12 mouse cellular contexts compared by ENCODE assay signal in genomic region chr8:46493495-46494170, GRCm38 (mm10).
"Had no signal": no experiment of that assay in that cellular context is flagged by ENCODE, and none has a peak within 500 bp of the region (broad histone marks: within the 10 kb centered on the region; RNA-seq: fewer than 3 reads in every experiment).

No protein-coding gene starts in this region.

- ATAC-seq: intestine, embryonic 15.5 days; midbrain, embryonic 16.5 days had no signal

- H3K4me3 ChIP-seq: intestine, embryonic 15.5 days; kidney, embryonic 15.5 days; limb, embryonic 12.5 days; midbrain, embryonic 12.5 days had no signal

- H3K4me2 ChIP-seq: intestine, embryonic 15.5 days; kidney, embryonic 15.5 days; limb, embryonic 12.5 days; midbrain, embryonic 12.5 days had no signal

- H3K9ac ChIP-seq: intestine, embryonic 15.5 days; kidney, embryonic 15.5 days; limb, embryonic 12.5 days; midbrain, embryonic 12.5 days had no signal

- H3K9me3 ChIP-seq: intestine, embryonic 15.5 days; kidney, embryonic 15.5 days; limb, embryonic 12.5 days; midbrain, embryonic 12.5 days had no signal

- H3K36me3 ChIP-seq: intestine, embryonic 15.5 days; kidney, embryonic 15.5 days; limb, embryonic 12.5 days; midbrain, embryonic 12.5 days had no signal

- DNase-seq: kidney, adult 18-20 months; kidney, postnatal 36 days; lung, adult 18-20 months; right cerebral cortex, adult 18-20 months; right cerebral cortex, postnatal 25 days; thymus, postnatal 4 days had no signal

- H3K27me3 ChIP-seq: intestine, embryonic 15.5 days; kidney, embryonic 15.5 days had no signal

- H3K4me1 ChIP-seq: kidney, embryonic 15.5 days; limb, embryonic 12.5 days; midbrain, embryonic 12.5 days had no signal

- H3K27ac ChIP-seq: intestine, embryonic 15.5 days; kidney, embryonic 15.5 days; limb, embryonic 12.5 days; midbrain, embryonic 12.5 days; stomach, postnatal 0 days had no signal
